Mouse (Mus musculus): ENCODE data around the gene Mettl27.
"Not testable (repeated sequence)": the region's sequence is repeated elsewhere in the genome, so short reads cannot be mapped to it uniquely, and the experiment has no call there.

Gene Mettl27

DNA sequence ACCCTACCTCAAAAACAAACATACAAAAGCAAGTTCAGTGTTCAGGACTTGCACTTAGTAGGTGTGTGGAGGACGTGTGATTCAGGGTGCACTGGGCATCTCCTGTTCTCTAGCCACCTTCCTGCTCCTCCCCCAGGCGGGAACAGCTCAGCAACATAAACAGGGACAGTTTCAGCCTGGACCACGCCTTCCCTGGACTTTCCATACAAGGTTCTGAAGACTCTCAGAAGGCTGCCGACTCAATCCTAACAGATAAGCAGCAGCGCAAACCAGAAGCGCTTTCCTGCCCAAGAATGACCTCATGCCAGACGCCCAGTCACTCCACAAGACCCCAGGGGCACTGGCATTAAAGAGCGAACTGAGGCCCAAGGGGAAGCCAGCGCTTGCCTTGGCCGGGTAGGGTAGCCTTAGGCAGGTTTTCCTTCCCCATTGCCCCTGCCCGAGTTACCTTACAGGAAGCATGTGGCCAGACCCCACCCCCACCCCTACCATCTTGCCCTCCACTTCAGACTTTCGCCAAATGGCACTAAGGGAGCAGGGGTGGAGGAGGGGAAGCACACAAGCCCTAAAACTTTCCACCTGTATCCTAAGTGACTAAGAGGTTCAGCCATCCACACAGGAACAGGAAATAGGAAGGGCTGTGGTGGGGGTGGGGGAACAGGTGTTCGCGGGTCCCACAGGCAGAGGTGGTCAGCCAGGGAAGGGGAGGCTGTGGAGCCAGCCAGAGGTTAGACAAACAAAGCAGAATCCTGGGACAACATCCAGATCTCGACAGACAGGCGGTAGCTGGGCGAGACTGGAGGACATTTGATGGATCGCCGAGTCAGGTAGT lies 19.1 kb downstream of the Mettl27 start:
- no peak for DNase-seq (ENCODE audit: low read depth, low spot score)

GRCm38 (mm10) chr5:134955491-134955890 lies 23.3 kb downstream of the Mettl27 start:
- no peak for DNase-seq (ENCODE audit: low read depth, low spot score)

DNA sequence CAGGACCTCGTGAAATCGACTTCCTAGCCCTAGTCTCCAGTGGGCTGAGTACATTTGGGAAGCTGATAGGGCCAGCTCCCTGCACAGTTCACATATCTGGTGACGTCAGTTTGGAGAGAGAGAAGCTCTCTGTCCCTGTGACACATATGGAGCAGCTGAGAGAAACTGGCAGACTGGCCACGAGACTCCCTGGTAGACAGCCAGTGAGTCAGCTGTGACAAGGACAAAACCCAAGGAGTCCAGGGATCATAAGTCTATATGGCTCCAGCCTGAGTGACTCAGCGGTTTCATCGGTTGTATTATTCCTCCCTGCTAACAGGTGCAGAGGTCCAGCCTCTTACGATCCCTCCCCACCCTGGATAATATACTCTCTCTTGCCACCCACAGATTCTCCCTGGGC lies 26.9 kb downstream of the Mettl27 start:
- no peak for DNase-seq (ENCODE audit: low read depth, low spot score)

DNA sequence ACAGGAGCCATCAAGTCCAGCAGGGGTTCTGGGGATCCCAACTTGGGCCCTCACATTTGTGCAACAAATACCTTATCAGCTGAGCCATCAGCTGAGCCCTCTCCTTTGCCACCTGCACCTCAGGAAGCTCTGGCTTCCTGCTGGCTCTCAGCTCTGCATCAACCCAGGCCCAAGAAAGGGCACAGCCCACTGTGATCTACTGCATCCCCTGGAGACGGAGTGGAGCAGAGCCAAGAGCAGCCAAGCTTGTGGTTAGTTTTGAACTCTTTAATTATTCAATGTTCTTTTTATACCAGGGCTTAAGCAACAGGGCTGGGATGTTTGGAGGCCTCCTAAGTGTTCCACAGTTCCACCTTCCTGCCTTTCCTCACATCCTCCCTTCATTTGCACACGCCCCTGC lies 28.3 kb downstream of the Mettl27 start:
- DNase-seq (ENCODE audit: low read depth, low spot score): no peak

DNA sequence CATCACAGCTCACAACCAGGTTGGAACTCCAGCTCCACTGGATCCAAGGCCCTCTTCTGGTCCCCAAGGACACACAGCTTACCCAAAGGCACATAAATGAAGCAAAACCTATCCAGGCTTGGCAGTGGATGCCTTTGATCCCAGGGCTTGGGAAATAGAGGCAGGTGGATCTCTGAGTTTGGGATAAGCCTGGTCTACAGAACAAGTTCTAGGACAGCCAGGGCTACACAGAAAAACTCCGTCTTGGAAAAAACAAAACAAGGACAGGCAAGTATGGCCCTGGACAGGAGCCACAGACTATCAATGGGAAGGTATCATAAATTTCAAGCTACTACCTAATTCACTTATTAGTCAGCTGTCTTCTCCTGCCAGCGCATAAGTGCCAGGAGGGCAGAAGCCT lies 29.4 kb downstream of the Mettl27 start:
- no peak for DNase-seq (ENCODE audit: low read depth, low spot score)

DNA sequence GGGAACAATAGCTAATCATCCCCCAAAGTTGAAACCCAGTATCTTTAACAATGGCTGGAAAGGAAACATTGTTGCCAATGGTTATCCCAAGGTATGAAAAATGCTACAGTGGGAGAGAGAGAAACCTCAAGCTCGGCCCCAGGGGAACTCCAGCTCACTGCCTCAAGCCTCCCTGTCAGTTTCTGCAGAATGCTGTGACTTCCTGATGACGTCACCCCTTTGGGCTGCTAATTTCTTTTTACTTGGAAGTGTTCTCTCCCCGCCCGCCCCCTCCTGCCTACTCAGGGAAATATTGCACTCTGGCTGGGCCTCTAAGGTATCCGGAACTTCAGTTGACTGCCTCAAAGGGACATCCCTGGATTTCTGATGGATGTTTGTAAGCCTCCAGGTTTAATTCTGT lies 31.4 kb downstream of the Mettl27 start:
- no peak for DNase-seq (ENCODE audit: low read depth, low spot score)

DNA sequence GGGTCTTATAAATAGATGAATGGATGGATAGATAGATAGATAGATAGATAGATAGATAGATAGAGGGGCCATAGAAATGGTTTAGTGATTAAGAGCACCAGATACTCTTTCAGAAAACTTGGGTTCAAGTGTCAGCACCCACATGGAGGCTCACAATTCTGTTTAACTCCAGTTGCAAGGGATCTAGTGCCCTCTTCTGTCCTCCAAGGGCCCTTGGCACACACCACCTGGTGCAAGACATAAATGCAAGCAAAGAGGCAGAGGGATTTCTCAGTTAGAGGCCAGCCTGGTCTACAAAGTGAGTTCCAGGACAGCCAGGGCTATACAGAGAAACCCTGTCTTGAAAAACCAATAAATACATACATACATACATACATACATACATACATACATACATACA lies 32.5 kb downstream of the Mettl27 start:
- not testable (repeated sequence) for DNase-seq (ENCODE audit: low read depth, low spot score)

GRCm38 (mm10) chr5:134965473-134965851 lies 33.3 kb downstream of the Mettl27 start:
- peak; percentile 84 for DNase-seq (ENCODE audit: low read depth, low spot score)

DNA sequence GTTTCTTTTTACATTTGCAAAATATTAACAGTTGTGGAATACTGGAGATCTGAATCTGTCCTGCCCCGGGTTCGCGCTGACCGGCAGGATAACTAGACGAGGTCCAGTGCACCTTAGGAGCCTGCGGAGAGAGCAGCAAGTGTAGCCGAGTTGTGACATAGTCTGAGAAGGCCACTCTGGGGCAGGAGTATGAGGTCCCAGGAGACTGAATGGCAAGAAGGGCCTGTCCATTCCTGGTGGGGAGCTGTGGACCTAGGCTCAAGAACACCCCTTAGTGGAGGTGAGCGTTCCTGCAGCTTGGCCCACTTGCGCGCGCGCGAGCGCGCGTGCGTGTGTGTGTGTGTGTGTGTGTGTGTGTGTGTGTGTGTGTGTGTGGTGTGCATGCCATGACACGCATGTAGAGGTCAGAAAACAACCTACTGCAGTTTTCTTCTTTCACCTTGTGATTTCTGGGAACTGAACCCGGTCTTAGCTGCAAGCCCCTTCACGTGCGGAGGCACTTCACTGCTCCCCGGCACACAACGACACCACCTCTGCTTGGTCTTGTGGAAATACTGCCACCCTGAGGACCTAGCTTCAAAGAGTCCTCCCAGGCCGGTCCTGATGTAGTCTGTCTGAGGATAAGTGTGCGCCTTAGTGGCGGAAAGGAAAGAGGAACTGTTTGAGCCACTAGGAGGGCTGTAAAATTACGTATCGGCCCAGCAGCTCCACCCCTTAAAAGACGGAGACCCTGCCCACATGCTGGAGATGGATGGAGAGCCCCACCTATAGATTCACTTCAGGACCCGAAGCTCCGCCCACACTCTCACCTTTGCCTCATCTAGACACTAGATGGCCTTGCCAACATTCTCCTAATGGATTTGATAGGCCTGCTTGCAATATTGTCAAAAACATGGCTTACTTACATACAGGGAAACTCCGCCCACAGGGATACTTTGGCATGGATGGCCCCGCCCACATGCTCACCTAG lies 34.0 kb downstream of the Mettl27 start:
- DNase-seq (ENCODE audit: low read depth, low spot score): peak; percentile 51

- DNase-seq (ENCODE audit: low read depth, low spot score): no peak
Measured at GRCm38 (mm10) chr5:134967164-134967944, 35.2 kb downstream of the Mettl27 start.

- DNase-seq (ENCODE audit: low read depth, low spot score): no peak
Measured at GRCm38 (mm10) chr5:134970671-134971070, 38.5 kb downstream of the Mettl27 start.

DNA sequence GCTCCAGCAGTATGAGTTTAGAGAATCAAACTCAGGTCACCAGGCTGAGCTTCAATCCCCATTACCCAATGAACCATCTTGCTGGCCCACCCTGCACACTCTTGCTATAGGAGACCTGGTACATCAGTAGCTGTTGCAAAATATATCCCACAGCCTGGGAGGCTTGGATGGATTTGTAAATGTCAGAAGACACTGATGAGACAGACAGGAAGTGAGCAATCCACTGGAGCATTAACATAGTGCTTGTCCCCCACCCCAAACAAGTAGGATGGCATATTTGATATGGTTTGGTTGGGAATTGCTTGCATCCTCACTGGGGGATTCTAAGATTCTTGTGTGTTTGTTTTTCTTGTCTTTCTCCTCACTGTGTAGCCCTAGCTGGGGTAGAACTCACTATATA lies 40.9 kb downstream of the Mettl27 start:
- no peak for DNase-seq (ENCODE audit: low read depth, low spot score)

DNA sequence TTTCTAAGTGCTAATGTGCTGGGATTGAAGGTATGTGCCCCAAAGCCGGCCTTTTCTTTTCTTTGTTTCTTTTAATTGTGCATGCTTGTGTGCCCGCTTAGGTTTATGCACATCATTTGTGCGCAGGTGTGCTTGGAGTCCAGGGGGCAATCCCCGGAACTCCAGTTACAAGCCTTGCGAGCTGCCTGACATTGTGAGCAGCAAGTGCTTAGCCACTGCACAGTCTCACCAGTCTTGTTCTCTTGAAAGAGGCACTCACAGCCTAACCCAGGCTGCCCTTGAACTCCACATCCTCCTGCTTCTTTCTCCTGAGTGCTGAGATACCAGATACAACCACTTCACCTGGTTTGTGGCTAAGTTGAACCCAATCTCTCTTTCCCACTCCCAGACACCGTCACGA lies 41.4 kb downstream of the Mettl27 start:
- DNase-seq (ENCODE audit: low read depth, low spot score): no peak

GRCm38 (mm10) chr5:134974294-134974693 lies 42.1 kb downstream of the Mettl27 start:
- no peak for DNase-seq (ENCODE audit: low read depth, low spot score)

DNA sequence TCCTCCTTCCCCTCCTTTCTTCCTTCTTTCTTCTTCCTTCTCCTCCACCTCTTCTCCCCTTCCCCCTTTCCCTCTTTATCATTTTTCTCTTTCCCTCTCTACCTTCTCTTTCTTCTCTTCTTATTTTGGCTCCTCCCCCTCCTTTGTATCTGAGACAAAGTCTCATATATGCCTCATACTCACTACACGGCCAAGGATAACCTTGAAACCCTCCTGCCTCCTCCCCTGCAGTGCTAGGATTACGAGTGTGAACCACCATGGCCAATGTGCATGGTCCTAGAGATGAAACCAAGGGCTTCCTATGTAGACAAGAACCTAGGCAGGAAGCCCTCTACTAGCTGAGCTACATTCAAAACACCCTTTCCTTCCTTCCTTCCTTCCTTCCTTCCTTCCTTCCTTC lies 42.8 kb downstream of the Mettl27 start:
- no peak for DNase-seq (ENCODE audit: low read depth, low spot score)

DNA sequence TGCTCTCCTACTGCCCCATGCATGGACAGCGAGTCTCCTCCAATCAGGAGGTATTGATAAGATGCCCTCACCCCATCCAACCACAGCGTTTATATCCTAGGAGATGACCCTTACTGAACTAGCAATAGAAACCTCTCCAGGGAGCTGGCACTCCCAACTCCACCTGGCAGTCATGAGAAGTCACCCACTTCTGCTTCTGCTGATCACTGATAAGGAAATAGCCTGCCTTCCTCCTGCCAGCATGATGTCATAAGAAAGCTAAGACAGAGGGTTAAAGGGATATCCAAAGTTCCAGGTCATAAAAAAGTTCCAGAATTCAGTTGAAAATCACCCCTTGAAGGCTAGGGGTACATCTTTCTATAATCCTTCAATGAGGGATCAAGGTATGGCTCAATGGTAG lies 44.0 kb downstream of the Mettl27 start:
- no peak for DNase-seq (ENCODE audit: low read depth, low spot score)

- DNase-seq (ENCODE audit: low read depth, low spot score): no peak
Measured at GRCm38 (mm10) chr5:134976577-134977250, 44.5 kb downstream of the Mettl27 start.

DNA sequence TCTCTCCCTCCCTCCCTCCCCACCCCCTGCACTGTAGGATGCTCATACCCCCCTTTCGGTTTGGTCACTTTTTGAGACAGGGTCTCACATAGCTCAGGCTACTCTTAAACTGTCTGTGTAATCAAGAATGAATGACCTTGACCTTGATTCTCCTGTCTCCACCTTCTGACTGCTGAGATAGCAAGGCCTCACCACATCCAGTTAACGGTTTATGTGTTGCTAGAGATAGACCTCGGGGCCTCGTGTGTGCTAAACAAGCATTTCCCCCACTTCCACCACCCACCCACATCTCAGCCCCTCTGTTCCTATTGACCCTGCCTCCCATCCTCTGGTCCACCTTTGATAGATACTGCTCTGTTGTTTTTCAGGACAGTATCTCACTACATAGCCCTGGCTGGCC lies 45.7 kb downstream of the Mettl27 start:
- no peak for DNase-seq (ENCODE audit: low read depth, low spot score)

- DNase-seq (ENCODE audit: low read depth, low spot score): no peak
Measured at GRCm38 (mm10) chr5:134981149-134981548, 49.0 kb downstream of the Mettl27 start.

DNA sequence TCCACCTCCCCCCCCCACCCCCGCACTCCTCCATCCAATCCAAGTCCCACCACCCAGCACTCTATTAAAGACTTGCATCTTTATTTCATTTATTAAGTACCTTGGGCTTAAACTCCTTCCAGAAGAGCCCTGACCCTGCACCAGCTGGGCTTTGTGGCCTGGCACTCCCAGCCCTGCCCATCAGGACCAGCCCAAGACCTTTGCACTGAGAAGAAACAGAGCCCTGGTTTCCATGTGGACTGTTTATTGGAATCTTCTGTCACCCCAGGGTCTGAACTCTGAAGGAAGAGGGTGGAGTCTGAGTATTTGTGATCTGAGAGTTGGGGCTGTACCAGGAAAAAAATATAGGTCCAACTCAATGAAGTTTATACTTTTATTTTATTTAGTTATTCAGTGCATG lies 50.9 kb downstream of the Mettl27 start:
- DNase-seq (ENCODE audit: low read depth, low spot score): no peak

- no peak for DNase-seq (ENCODE audit: low read depth, low spot score)
Measured at GRCm38 (mm10) chr5:134983771-134984170, 51.6 kb downstream of the Mettl27 start.
